Mouse (Mus musculus): ENCODE data around the gene Lpcat1. TPM values are rescaled to one million over a fixed set of nuclear protein-coding genes. Genes with fewer than 3 reads are reported as not detected.

Lpcat1 gene
- total RNA-seq, 2 experiments from 2014 or later, result 3.5 to 3.6 TPM

GRCm38 (mm10) chr13:73434687-73435086 lies 32.3 kb upstream of the Lpcat1 start:
- Histone ChIP-seq H3K27ac (no peak overlapping the region), H3K4me3 (no peak overlapping the region)
- no peak for TF ChIP-seq CTCF (IDR thresholded peaks at IDR 0.05)
- no peak for DNase-seq
- intact Hi-C loops (cut with DNase I), result no loop called here

DNA sequence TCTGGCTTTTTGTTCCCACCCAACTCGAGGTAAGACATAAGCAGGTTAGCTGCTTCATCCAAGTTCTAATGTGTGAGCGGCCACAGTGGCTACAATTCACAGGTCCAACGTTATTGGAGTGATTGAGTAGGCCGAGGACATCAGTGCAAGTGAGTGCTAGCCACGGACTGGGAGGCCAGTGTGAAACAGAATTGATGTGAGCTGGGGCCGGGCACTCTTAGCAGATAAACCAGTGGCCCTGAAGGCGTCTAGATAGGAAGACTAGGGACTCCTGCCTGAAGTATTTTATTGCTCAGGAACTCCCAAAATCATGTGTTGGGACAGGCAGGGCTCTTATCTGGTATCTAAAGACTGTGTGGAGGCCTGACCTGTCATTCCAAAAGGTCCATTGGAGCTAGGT lies 31.3 kb upstream of the Lpcat1 start:
- H3K4me3 ChIP-seq, result no peak overlapping the region
- no peak for TF ChIP-seq CTCF (IDR thresholded peaks at IDR 0.05)
- H3K27ac ChIP-seq, result no peak overlapping the region
- intact Hi-C loops (cut with DNase I), result no loop called here
- DNase-seq, result no peak

DNA sequence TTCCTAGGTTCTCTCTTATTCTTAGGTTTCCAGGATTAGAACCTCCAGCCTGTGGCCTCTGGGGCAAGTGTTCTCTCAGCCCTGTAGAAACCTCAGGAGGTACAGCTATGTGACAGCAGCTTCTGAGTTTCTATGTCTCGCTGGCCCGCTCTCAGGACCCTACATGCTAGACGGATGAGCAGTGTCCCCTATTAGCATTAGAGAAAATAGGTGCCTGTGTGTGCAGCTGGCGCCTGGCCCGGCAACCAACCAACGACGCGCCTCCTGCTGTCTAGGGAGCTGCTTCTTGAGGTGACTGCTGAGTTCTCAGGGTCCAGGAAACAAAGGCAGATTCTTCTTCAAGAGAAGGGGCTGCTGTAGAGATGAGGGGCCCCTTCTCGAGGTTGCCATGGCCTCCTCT lies 27.9 kb upstream of the Lpcat1 start:
- no peak for DNase-seq
- intact Hi-C loops (cut with DNase I), result no loop called here
- Histone ChIP-seq H3K27ac (no peak overlapping the region), H3K4me3 (no peak overlapping the region)
- no peak for TF ChIP-seq CTCF (IDR thresholded peaks at IDR 0.05)

GRCm38 (mm10) chr13:73441032-73441431 lies 26.0 kb upstream of the Lpcat1 start:
- intact Hi-C loops (cut with DNase I), result no loop called here
- H3K4me3 ChIP-seq, result no peak overlapping the region
- peak overlapping the region; percentile 70 for H3K27ac ChIP-seq
- DNase-seq, result no peak
- no peak for TF ChIP-seq CTCF (IDR thresholded peaks at IDR 0.05)

- intact Hi-C loops (cut with DNase I), result no loop called here
- no peak for DNase-seq
- no peak for TF ChIP-seq CTCF (IDR thresholded peaks at IDR 0.05)
- Histone ChIP-seq H3K4me3 (no peak overlapping the region), H3K27ac (peak overlapping the region; percentile 69)
Observed at GRCm38 (mm10) chr13:73441686-73442085, 25.3 kb upstream of the Lpcat1 start.

DNA sequence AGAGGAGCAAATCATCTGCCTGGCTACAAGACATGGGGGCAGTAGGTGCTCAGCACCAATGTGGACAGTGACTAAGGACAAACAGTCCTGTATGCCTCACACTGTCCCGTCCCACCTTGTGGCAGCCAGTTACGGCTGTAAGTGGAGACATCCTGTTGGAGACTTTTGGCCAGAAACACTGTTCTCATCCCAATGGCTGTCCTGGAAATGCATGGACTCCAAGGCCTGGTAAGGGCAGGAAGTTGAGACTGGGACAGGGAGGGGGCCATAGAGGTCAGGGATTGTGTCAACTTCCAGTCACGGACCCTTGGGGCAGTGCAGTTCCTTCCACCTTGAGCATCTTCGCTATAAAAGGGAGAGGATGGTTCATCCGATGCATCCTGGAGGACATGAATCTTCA lies 24.6 kb upstream of the Lpcat1 start:
- peak overlapping the region; percentile 69 for H3K27ac ChIP-seq
- no peak for TF ChIP-seq CTCF (IDR thresholded peaks at IDR 0.05)
- no peak for DNase-seq
- intact Hi-C loops (cut with DNase I), result no loop called here
- no peak overlapping the region for H3K4me3 ChIP-seq

DNA sequence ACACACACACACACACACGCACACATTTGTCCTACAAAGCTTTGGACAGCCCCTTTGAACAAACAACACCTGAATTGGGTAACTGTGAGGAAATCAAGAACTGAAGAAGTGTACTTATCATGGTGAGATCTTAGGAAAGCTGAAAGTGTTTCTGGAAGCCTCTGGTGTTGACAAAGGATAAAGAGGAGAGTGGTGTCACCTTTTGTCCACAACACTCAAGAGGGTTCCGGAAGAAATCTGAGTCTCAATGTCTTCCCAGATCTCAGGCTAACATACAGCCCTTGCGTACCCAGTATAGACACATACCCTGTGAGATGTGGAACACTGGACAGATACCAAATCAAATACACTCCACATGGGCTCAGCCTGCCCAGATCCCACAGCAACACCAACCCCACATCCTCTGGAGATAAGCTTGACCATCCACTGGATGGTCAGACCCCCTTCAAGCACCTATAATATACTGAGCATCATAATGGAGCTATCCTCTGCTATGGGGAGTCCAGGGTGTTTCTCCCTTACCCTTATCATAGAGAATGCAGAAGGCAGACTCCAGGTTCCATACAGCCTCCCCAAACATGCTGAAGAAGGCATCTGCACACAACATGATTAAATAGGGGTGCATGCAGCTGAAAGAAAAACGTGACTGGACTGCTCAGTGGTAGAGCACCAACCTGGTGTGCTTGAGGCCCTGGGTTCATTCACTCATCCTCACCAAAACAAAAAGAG lies 23.7 kb upstream of the Lpcat1 start:
- Histone ChIP-seq H3K4me3 (no peak overlapping the region), H3K27ac (no peak overlapping the region)
- TF ChIP-seq CTCF (IDR thresholded peaks at IDR 0.05), result no peak
- intact Hi-C loops (cut with DNase I), result no loop called here
- DNase-seq, result no peak

DNA sequence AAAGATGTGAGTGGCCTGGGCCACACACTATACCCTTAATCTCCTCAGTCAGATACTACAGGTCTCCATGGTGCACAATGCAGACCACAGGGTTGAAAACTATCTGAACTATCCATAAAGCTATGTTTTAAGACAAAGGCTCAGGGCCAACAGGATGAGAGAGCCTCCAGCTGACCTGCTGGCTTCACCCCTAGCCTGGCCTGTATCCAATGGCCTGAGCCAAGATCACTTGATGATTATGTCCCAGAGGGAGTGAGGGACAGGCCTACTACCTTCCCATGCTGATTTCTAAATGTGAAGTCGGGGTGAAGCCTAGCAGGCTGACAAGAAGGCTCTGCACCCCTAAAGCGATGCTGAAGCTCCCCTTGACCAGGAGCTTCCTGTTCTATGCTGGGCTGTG lies 21.9 kb upstream of the Lpcat1 start:
- Histone ChIP-seq H3K4me3 (no peak overlapping the region), H3K27ac (no peak overlapping the region)
- intact Hi-C loops (cut with DNase I), result no loop called here
- no peak for TF ChIP-seq CTCF (IDR thresholded peaks at IDR 0.05)
- peak; percentile 57 for DNase-seq

DNA sequence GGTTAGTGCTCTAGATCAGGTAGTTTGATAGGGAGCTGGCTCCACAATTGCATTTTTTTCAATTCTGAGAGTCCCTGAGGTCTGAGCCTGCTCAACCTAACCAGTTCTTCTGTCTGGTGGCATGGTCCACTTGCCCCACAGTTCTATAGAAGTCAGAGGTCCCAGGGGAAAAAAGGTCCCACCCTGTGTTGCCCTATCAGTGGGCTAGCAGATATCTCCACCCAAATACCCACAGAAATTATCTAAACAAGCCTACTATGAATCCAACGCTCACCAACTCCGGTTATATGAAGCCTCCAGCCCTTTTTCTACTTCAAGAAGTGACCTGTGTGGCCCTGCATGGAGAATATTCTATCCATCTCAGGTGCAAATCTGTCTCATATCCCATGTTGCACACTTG lies 20.9 kb upstream of the Lpcat1 start:
- DNase-seq, result no peak
- no peak overlapping the region for H3K4me3 ChIP-seq
- no peak for TF ChIP-seq CTCF (IDR thresholded peaks at IDR 0.05)
- no peak overlapping the region for H3K27ac ChIP-seq
- intact Hi-C loops (cut with DNase I), result no loop called here

DNA sequence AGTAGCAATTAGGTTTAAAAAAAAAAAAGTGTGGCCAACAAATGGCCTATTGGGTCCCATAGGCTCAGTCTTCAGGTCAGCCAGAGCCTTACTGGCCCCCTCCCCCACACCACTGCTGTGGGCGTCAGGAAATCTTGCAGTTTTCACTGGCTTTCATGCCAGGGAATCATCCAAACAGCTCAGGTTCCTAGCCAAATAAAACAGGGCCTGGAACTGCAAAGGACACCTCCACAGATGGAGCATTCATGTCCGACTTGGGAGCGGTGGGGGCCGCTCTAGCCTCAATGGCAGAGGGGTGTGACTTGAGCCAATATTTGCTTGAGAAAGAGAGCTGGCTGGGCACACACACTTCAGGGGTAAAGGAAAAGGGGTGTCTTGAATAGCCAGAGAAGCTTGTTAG lies 20.5 kb upstream of the Lpcat1 start:
- Histone ChIP-seq H3K27ac (peak overlapping the region; percentile 46), H3K4me3 (no peak overlapping the region)
- TF ChIP-seq CTCF (IDR thresholded peaks at IDR 0.05), result no peak
- no peak for DNase-seq
- intact Hi-C loops (cut with DNase I), result no loop called here

DNA sequence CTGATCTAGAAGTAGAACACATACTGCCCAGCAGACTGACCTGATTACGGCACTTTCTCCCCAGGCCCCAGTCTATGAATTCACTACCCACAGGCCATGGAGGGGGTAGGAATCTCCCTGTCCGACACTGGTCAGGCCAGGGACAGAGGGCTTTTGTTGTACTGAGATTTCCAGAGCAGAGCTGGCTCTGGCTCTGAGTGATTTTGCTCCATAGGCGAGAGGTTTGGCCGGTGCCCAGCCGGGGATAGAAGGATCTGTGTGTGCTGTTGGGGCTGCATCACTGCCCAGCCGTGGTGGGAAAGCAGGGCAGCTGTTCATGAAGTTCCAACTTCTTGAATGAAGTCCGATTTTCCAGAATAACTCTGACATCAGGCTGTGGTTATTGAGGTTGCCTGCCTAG lies 20.1 kb upstream of the Lpcat1 start:
- peak overlapping the region; percentile 46 for H3K27ac ChIP-seq

DNA sequence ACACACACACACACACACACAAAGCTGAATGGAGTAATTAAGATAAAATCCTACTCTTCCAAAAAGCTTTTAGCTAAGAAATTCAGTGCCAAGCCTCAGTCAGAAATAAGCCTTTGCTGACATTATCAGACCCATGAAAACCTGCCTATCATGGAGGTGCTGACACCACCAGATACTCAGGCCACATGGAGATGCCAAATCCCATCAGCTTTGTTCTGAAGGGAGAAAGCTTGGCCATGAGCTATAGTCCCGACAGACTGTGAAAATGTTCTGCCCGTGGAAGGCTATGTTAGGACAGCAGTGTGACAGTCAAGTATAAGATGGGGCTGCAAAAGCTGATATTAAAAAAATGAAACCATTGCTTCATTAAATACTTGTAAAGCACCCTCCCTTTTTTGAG lies 19.5 kb upstream of the Lpcat1 start:
- TF ChIP-seq CTCF (IDR thresholded peaks at IDR 0.05), result no peak
- intact Hi-C loops (cut with DNase I), result no loop called here
- no peak for DNase-seq
- Histone ChIP-seq H3K4me3 (no peak overlapping the region), H3K27ac (no peak overlapping the region; the same call in 1 of the 2 replicates)

More for the DNA sequence above, 20.1 kb upstream of the Lpcat1 start:
- no peak for TF ChIP-seq CTCF (IDR thresholded peaks at IDR 0.05)
- H3K4me3 ChIP-seq, result no peak overlapping the region
- intact Hi-C loops (cut with DNase I), result no loop called here
- DNase-seq, result peak; percentile 50

- Histone ChIP-seq H3K4me3 (no peak overlapping the region), H3K27ac (no peak overlapping the region)
- intact Hi-C loops (cut with DNase I), result no loop called here
- no peak for DNase-seq
- TF ChIP-seq CTCF (IDR thresholded peaks at IDR 0.05), result no peak
Observed at GRCm38 (mm10) chr13:73448201-73448600, 18.8 kb upstream of the Lpcat1 start.

GRCm38 (mm10) chr13:73448723-73449122 lies 18.3 kb upstream of the Lpcat1 start:
- intact Hi-C loops (cut with DNase I), result no loop called here
- no peak for TF ChIP-seq CTCF (IDR thresholded peaks at IDR 0.05)
- DNase-seq, result no peak

More at GRCm38 (mm10) chr13:73448723-73449122, 18.3 kb upstream of the Lpcat1 start:
- Histone ChIP-seq H3K4me3 (no peak overlapping the region), H3K27ac (no peak overlapping the region)
